Mouse (Mus musculus) brain, embryonic 14.5 days (tissue): Measurements from ENCODE around the gene Sstr4. TPM values are rescaled to one million over a fixed set of nuclear protein-coding genes. Genes with fewer than 3 reads are reported as not detected.

Experiments
- DNase-seq: peaks from one replicate; pipeline ENCODE4 v3.0.0-alpha.2; 2011; ENCODE audit warnings: low read depth
- CTCF ChIP-seq: fragments of 200-500 bp; IDR thresholded peaks from 2 replicates; pipeline ENCODE4 v1.5.1; 2012; ENCODE audit warnings: inconsistent platforms, mild to moderate bottlenecking, moderate library complexity, borderline replicate concordance; ENCODE audit not compliant: insufficient read depth, insufficient read length; ENCODE audit errors: extremely low read depth
- POLR2A ChIP-seq: fragments of 200-500 bp; IDR thresholded peaks from 2 replicates; pipeline ENCODE4 v1.6.1; 2012; ENCODE audit warnings: mild to moderate bottlenecking, inconsistent platforms, borderline replicate concordance; ENCODE audit not compliant: poor library complexity, insufficient read depth, insufficient read length, severe bottlenecking; ENCODE audit errors: extremely low read depth
- polyA plus RNA-seq: library from polyadenylated mRNA; depleted of rRNA; stranded (reverse); fragments of >200 nt; gene quantifications from 2 replicates; pipeline ENCODE4 v1.2.3, GENCODE M21; 2012; rRNA removed

The Sstr4 gene
- polyA plus RNA-seq = 2.3 and 2.9 TPM in 2 replicates

DNA sequence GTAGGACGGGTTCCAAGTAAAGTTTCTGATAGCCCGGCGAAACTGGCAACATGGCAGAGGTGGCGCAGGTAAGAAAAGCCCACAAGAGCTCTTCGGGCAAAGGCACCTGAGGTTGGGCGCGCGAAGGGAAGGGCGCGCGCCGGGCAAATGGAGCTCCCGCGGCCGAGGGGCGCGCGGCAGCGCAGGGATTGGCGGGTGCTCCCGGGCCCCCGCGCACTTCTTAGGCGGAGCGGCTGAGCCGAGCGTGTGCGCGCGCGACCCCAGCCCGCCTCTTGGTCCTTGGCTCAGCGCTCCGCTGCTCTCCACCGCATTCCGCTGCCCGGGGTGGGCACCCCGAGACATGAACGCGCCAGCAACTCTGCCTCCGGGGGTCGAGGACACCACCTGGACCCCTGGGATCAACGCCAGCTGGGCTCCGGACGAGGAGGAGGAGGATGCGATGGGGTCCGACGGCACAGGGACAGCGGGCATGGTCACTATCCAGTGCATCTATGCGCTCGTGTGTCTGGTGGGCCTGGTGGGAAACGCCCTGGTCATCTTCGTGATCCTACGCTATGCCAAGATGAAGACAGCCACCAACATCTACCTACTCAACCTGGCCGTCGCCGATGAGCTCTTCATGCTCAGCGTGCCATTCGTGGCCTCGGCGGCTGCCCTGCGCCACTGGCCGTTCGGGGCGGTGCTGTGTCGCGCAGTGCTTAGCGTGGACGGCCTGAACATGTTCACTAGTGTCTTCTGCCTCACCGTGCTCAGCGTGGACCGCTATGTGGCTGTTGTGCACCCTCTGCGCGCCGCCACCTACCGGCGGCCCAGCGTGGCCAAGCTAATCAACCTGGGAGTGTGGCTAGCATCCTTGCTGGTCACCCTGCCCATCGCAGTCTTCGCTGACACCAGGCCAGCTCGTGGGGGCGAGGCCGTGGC lies at the start of gene Sstr4:
Gene Sstr4 (plus strand): TSS at position 214 of the 921 bp plus-strand sequence.
- no peak for TF ChIP-seq POLR2A
- TF ChIP-seq CTCF = peak; percentile 69
- DNase-seq = peak; percentile 69

DNA sequence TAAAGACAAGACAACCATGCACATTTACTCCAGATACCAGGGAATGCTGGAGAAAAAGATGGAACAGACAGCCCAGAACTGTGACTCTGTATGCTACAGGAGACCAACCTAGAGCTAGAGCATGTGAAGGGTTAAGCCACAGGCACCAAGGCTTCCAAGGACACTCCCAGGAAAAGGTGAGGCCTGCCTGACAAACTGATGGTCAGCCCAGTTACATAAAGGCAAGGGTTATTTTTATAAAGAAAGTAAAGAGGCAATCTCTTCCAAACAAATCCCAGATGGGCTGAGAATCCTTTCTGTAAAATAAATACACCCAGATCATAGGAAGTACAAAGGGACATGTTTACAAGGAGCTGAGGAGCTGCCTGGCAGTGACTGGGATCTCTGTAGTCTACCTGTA lies 49.8 kb upstream of the Sstr4 start:
- no peak for DNase-seq
- TF ChIP-seq CTCF (no peak), POLR2A (no peak)

- DNase-seq = no peak
- TF ChIP-seq CTCF = no peak
- TF ChIP-seq POLR2A = no peak
Measured at GRCm38 (mm10) chr2:148346976-148347375, 48.2 kb upstream of the Sstr4 start.

DNA sequence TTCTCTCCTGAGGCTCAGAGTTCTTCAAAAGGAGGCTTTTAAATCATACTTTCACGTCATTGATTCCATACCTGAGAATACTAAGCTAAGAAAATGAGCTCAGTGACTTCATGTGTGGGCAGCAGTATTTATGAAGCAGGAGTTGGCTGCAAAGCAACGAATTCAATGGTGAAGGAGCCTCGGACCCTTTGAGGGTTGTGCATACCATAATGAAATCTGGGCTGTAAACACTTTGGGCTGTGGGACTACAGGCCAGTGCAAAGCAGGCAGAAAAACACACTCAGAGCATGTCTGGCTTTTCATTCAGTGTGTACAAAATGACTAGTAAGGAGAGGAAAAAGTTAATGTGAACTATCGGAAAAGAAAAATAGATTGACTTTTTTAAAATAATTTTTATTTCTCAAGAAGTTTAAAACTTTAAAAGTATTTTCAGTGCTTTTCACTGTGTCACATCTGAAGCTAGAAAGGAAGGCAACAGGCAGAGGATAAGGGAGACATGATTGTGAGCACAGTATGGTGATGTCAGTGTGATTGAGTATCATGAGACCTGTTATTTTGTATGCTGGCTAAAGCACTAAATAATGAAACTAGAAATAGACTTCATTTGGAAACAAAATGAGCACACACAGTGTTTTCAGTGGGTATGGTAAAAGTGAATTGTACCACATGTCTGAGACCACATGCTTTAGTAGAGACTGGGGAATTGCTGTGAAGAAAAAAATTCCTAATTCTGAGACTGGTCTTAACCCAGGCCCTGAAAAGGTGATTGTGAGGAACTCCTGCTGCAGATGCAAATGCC lies 45.4 kb upstream of the Sstr4 start:
- TF ChIP-seq CTCF = no peak
- TF ChIP-seq POLR2A = no peak
- DNase-seq = no peak

DNA sequence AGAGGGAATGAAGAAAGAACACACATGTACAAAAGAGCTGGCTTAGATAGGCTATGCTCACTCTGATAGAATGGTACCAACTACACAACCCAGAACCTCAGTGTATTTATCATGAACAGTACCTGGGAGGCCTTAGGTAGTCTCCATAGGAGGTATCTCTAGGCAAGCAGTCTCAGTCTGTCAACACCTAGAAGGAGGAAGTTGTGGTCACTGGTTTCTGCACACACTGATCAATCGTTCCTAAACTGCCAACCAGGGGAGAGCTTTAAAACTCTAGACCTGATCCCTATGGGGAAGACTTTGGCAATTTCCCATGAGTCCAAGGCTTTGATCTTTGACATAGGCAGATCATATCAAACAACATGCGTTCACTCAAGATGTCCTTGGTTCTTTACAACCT lies 44.7 kb upstream of the Sstr4 start:
- DNase-seq = no peak
- TF ChIP-seq CTCF (no peak), POLR2A (no peak)

DNA sequence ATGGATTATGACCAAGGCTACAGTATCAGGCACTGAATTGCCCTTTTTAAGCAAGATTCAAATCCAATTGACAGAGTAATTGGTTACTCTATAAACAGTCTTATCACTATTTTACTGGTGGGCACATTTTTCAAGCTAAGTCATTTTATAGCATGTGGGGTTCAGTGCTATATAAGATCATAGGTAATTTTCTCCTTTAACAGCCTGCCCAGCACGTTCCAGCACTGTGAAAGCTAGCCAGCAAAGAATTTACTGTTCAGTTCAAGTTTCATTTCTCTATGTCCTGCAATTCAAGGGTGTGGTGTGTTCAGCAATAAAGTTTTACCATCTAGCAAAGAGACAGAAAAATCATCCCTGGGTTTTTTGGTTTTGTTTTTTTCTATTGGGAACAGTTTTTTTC lies 42.5 kb upstream of the Sstr4 start:
- TF ChIP-seq POLR2A (no peak), CTCF (no peak)
- DNase-seq = no peak

- DNase-seq = no peak
- no peak for TF ChIP-seq CTCF
- TF ChIP-seq POLR2A = no peak
Measured at GRCm38 (mm10) chr2:148357145-148357544, 38.0 kb upstream of the Sstr4 start.

- TF ChIP-seq CTCF (no peak), POLR2A (no peak)
- no peak for DNase-seq
Measured at GRCm38 (mm10) chr2:148364536-148364935, 30.6 kb upstream of the Sstr4 start.

- DNase-seq = no peak
Measured at GRCm38 (mm10) chr2:148365227-148365626, 29.9 kb upstream of the Sstr4 start.

GRCm38 (mm10) chr2:148371743-148372630 lies 23.2 kb upstream of the Sstr4 start:
- no peak for DNase-seq
- TF ChIP-seq POLR2A (no peak), CTCF (no peak)

More at GRCm38 (mm10) chr2:148365227-148365626, 29.9 kb upstream of the Sstr4 start:
- TF ChIP-seq CTCF (no peak), POLR2A (no peak)
